In the genomic region with DNA sequence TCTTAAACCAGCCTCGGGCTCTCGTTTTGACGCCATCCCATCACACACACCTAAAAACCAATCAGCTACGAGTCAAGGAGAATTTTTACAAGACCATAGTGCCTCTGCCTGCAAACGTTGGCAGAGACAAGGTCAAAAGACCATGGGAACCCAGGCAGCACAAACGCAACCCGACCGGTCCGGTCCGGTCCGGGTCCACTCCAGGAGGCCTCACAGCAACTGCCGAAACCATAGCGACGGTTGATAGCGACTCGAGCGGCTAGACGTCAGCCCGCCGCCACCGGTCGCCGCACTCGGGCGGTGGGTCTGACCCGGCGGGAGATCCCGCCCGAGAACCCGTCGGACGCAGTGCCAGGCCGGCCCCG, we compare ENCODE assay signal across 8 mouse cellular contexts. TPM values are rescaled to one million over a fixed set of nuclear protein-coding genes. Genes with fewer than 3 reads are reported as not detected.
A peak's percentile ranks its signal among the peaks of the same experiment; 100 is the strongest.
DNase-seq lines count a peak whose midpoint lies in the region; ATAC-seq and TF ChIP-seq lines count a peak whose summit lies in the region.

Gene BC049715, plus strand, starts transcription at position 111 of the 365 bp plus-strand sequence.

- H3K36me3 ChIP-seq in intestine, postnatal 0 days (ENCODE audit: control insufficient read depth, insufficient read depth): peaks cover 23% of the 10 kb centered on the region
- peaks cover 27% of the 10 kb centered on the region for H3K36me3 ChIP-seq in midbrain, embryonic 14.5 days (ENCODE audit: control insufficient read depth, insufficient read depth, low read length)

- peak within 1 kb of the TSS; percentile 73 for H3K4me2 ChIP-seq in intestine, postnatal 0 days (replicated peaks; ENCODE audit: low read depth)
- peak within 1 kb of the TSS; percentile 79 for H3K4me2 ChIP-seq in midbrain, embryonic 14.5 days (ENCODE audit: low read length)

- peak within 1 kb of the TSS; percentile 97 for H3K9ac ChIP-seq in intestine, postnatal 0 days (ENCODE audit: low read depth, low read length)
- peak within 1 kb of the TSS; percentile 97 for H3K9ac ChIP-seq in midbrain, embryonic 14.5 days (replicated peaks; ENCODE audit: low read length)

- no peaks in the 10 kb centered on the region for H3K27me3 ChIP-seq in intestine, postnatal 0 days (replicated peaks; ENCODE audit: control insufficient read depth, insufficient read depth, low read length)
- no peaks in the 10 kb centered on the region for H3K27me3 ChIP-seq in midbrain, embryonic 14.5 days (ENCODE audit: control insufficient read depth, insufficient read depth, low read length)

- peak; percentile 44 for ATAC-seq in intestine, postnatal 0 days
- no peak; the same call in 1 of the 2 replicates for ATAC-seq in midbrain, embryonic 14.5 days (ENCODE audit: low FRiP score, low TSS enrichment)

- under 1% methylated on average over 34 of the region's 34 CpGs for WGBS in intestine, postnatal 0 days
- under 1% methylated on average over 34 of the region's 34 CpGs for WGBS in midbrain, embryonic 14.5 days

- TF ChIP-seq POLR2A in cortical plate, adult 2 months (IDR thresholded peaks at IDR 0.05; ENCODE audit: extremely low read depth, insufficient read depth, low read length): no peak

- DNase-seq in kidney, adult 8-10 months: peak; percentile 45 to 47
- DNase-seq in kidney, adult 18-20 months: no peak
- DNase-seq in midbrain, embryonic 14.5 days: no peak
- DNase-seq in retina, postnatal 1 day: no peak
- no peak for DNase-seq in right cerebral cortex, postnatal 4 days
- DNase-seq in right cerebral cortex, postnatal 14 days: no peak

- no peaks in the 10 kb centered on the region for H3K4me1 ChIP-seq in cortical plate, adult 2 months (ENCODE audit: control insufficient read depth, insufficient read depth, low read length)
- H3K4me1 ChIP-seq in intestine, postnatal 0 days (replicated peaks; ENCODE audit: control insufficient read depth, insufficient read depth, low read length): peaks cover 4% of the 10 kb centered on the region; the same call in 1 of the 2 replicates
- peaks cover 13% of the 10 kb centered on the region for H3K4me1 ChIP-seq in midbrain, embryonic 14.5 days (ENCODE audit: control insufficient read depth, insufficient read depth, low read length)

- no peak for TF ChIP-seq CTCF in cortical plate, adult 2 months (IDR thresholded peaks at IDR 0.05; ENCODE audit: extremely low read depth, insufficient read depth, low read length)
- no peak for TF ChIP-seq CTCF in intestine, postnatal 0 days (IDR thresholded peaks at IDR 0.05; ENCODE audit: low read depth)

- H3K9me3 ChIP-seq in intestine, postnatal 0 days (ENCODE audit: control insufficient read depth): no peaks in the 10 kb centered on the region
- H3K9me3 ChIP-seq in midbrain, embryonic 14.5 days (ENCODE audit: control insufficient read depth, low read length): no peaks in the 10 kb centered on the region

- H3K27ac ChIP-seq in cortical plate, adult 2 months (ENCODE audit: insufficient read depth, low read length): peak within 1 kb of the TSS; percentile 81
- peak within 1 kb of the TSS; percentile 87 for H3K27ac ChIP-seq in intestine, postnatal 0 days (ENCODE audit: low read depth, low read length)
- peak within 1 kb of the TSS; percentile 93 for H3K27ac ChIP-seq in midbrain, embryonic 14.5 days (replicated peaks; ENCODE audit: low read depth, low read length)

- H3K4me3 ChIP-seq in cortical plate, adult 2 months (ENCODE audit: insufficient read depth, low read length): peak within 1 kb of the TSS; percentile 62
- H3K4me3 ChIP-seq in intestine, postnatal 0 days (ENCODE audit: low read depth, low read length): peak within 1 kb of the TSS; percentile 93
- peak within 1 kb of the TSS; percentile 100 for H3K4me3 ChIP-seq in midbrain, embryonic 14.5 days (replicated peaks; ENCODE audit: low read depth, low read length)

RNA-seq across cellular contexts. Expression of gene BC049715, which starts in this region (rescaled TPM):
- polyA plus RNA-seq in cortical plate, adult 2 months (2012; rRNA removed): 1.0 and 1.4 TPM in 2 replicates
- polyA plus RNA-seq in intestine, postnatal 0 days (2015; fragmentation: Nextera tagmentation; extraction: Ambion mirVana): 0.47 and 1.8 TPM in 2 replicates
- 1.2 and 1.6 TPM in 2 replicates for polyA plus RNA-seq in midbrain, embryonic 14.5 days (2014; fragmentation: Nextera tagmentation; extraction: Ambion mirVana)

Comparison
In these comparisons a context has a peak if more than half of its experiments do, and no peak if none do; other contexts are left out.
1. DNase-seq: peak in kidney, adult 8-10 months (2 of 2); none in kidney, adult 18-20 months (single experiment), midbrain, embryonic 14.5 days (single experiment), retina, postnatal 1 day (single experiment), right cerebral cortex, postnatal 4 days (single experiment) and right cerebral cortex, postnatal 14 days (single experiment).
2. Peak in every context shown above with its lines, with median percentiles within 50 percentile points of each other: H3K27ac ChIP-seq and H3K4me3 ChIP-seq.